Mouse (Mus musculus) forebrain, embryonic 13.5 days (tissue): Measurements from ENCODE around the gene Mif4gd. TPM values are rescaled to one million over a fixed set of nuclear protein-coding genes. Genes with fewer than 3 reads are reported as not detected.
"Not testable (repeated sequence)": the region's sequence is repeated elsewhere in the genome, so short reads cannot be mapped to it uniquely, and the experiment has no call there.

Experiments used
- ATAC-seq: fragments of 200-750 bp; cut with Nextera tagmentation; 2 replicates; pipeline ENCODE4 v1.8.0; 2017
- H3K27ac ChIP-seq: fragments of 300-500 bp; sonication (generic); 2 replicates; pipeline ENCODE4 v1.5.1; 2015; ENCODE audit warnings: inconsistent platforms, mild to moderate bottlenecking, moderate library complexity
- H3K27me3 ChIP-seq: fragments of 300-500 bp; sonication (generic); 2 replicates; pipeline ENCODE4 v1.6.1; 2015; ENCODE audit warnings: mild to moderate bottlenecking, inconsistent platforms
- H3K36me3 ChIP-seq: fragments of 300-500 bp; sonication (generic); 2 replicates; pipeline ENCODE4 v1.6.1; 2015; ENCODE audit warnings: mild to moderate bottlenecking, inconsistent platforms; ENCODE audit not compliant: poor library complexity, severe bottlenecking
- H3K4me1 ChIP-seq: fragments of 300-500 bp; sonication (generic); 2 replicates; pipeline ENCODE4 v1.6.1; 2015; ENCODE audit warnings: inconsistent platforms
- H3K4me2 ChIP-seq: fragments of 300-500 bp; sonication (generic); 2 replicates; pipeline ENCODE4 v1.6.1; 2015; ENCODE audit warnings: inconsistent platforms, mild to moderate bottlenecking, moderate library complexity
- H3K4me3 ChIP-seq: fragments of 300-500 bp; sonication (generic); 2 replicates; pipeline ENCODE4 v1.5.1; 2015; ENCODE audit warnings: mild to moderate bottlenecking, inconsistent platforms
- H3K9ac ChIP-seq: fragments of 300-500 bp; sonication (generic); 2 replicates; pipeline ENCODE4 v1.6.1; 2015; ENCODE audit warnings: mild to moderate bottlenecking, inconsistent platforms
- H3K9me3 ChIP-seq: fragments of 300-500 bp; sonication (generic); replicated peaks from 2 replicates; pipeline ENCODE4 v1.6.1; 2016; ENCODE audit warnings: inconsistent platforms
- WGBS: fragments of 180-500 bp; shearing (Covaris S2); methylation state at CpG from one replicate; pipeline ENCODE4 v1.1.7; 2015; 5-methylcytosine and 5-hydroxymethylcytosine counted together
- polyA plus RNA-seq: library from polyadenylated mRNA; unstranded; fragments of >200 nt; fragmentation: Nextera tagmentation; extraction: Ambion mirVana; gene quantifications from 2 replicates; pipeline ENCODE4 v1.2.1, GENCODE M21; 2015

The Mif4gd gene
- polyA plus RNA-seq, result 12.4 and 13.4 TPM in 2 replicates

DNA sequence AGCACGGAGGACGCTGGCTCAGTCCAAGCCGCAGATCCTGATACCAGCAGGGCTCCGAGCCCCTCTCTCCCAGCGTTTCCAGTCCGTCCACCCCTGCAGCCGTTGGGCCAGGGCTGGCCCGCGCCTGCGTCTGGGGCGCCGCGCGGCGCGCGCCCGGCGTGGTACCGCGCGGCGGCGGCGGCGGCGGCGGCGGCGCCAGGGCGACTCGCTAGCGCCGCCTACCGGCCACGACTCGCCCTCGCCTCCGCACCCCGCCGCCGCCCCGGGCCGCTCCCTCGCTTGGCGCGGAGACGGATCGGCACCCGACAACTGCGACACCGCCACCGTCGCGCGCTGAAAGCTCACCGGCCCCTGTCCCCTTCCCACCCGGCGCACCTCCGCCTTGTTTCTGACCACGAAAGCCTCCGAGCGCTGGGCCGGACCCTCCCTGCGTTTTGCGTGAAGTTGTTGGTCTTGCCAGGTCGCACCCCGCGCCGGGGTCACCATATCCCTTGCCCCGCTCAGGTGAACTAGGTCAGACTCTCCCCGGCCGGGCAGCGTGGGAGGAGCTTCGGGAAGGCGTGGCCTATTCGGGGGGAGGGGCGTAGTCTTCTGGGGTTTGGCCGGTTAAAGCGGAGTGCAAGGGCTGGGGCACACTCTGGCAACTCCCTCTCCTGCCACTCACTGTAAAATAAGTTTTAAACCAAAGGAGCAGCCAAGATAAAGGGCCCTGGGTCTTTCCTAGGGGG is at the start of gene Mif4gd:
TSS of gene Mif4gd (minus strand) at position 560 of the 728 bp plus-strand sequence.
- H3K4me3 ChIP-seq, result peak within 1 kb of the TSS; percentile 57
- H3K4me2 ChIP-seq, result peak within 1 kb of the TSS; percentile 84
- ATAC-seq, result peak; percentile 79
- peak within 1 kb of the TSS; percentile 80 for H3K27ac ChIP-seq
- H3K9ac ChIP-seq, result peak within 1 kb of the TSS; percentile 72
- peaks cover 55% of the 10 kb centered on the region for H3K36me3 ChIP-seq
- H3K9me3 ChIP-seq, result no peaks in the 10 kb centered on the region
- H3K4me1 ChIP-seq, result peaks cover 26% of the 10 kb centered on the region
- H3K27me3 ChIP-seq, result peaks cover 3% of the 10 kb centered on the region; the same call in 1 of the 2 replicates
- 0% methylated on average over 34 of the region's 80 CpGs for WGBS

DNA sequence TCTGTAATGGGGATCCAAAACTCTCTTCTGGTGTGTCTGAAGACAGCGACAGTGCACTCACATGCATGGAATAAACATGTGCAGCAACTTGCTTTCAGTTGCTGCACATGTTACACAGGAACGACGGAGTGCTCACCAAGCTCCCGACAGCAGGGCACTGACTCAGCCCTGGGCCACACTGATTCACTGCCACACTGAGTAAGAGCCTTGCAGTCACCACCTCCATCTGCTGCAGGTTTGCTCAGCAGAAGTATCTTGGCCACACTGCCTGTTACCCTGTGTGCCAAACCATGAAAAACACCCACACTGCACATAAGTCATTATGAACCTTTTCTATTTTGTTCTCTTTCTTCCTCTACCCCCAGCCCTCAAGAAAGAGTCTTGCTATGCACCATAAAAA is 47.6 kb upstream of the Mif4gd start:
- 92% methylated on average over 4 of the region's 4 CpGs for WGBS
- Histone ChIP-seq H3K9me3 (no peaks in the 10 kb centered on the region), H3K4me2 (no peak overlapping the region), H3K9ac (no peak overlapping the region), H3K36me3 (0 out of 2 replicates have a peak, but pooled peaks cover 11% of the 10 kb centered on the region), H3K27ac (no peak overlapping the region), H3K4me1 (peaks cover 3% of the 10 kb centered on the region; the same call in 1 of the 2 replicates), H3K4me3 (no peak overlapping the region), H3K27me3 (no peaks in the 10 kb centered on the region)
- ATAC-seq, result no peak

DNA sequence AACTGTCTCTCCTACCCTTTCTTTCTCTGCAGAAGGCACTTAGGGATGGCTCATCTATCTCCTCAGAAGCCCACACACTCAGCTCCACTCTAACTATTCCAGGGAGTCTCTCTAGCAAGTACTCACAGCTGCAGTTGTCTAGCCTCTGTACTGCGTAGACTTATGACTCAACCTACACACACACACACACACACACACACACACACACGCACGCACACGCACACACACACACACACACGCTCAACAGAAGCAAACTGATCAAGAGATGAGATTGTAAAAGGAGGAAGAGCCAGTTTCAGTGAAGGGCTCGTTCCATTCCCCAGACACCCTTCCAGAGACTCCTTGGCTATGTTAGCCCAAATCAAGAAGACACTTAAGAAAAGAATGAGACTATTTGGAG is 45.8 kb upstream of the Mif4gd start:
- H3K4me3 ChIP-seq, result no peak overlapping the region

DNA sequence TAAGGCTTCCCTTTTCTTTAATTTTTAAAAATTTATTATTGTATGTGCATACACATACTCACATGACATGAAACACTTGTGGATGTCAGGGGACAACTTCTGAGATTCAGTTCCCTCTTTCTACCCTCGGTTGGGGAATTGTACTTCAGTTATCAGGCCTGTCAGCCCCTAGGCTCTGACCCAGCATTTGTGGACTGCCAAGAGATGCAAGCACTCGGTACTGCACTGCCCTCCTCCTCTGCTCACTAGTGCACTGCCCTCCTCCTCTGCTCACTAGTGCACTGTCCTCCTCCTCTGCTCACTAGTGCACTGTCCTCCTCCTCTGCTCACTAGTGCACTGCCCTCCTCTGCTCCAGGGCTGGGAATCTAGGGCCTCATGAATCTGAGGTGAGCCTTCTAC is 41.4 kb upstream of the Mif4gd start:
- 0 out of 2 replicates have a peak overlapping the region, but pooled peaks have one; percentile 12 for H3K27ac ChIP-seq
- H3K9me3 ChIP-seq, result no peaks in the 10 kb centered on the region
- H3K36me3 ChIP-seq, result peaks cover 34% of the 10 kb centered on the region
- H3K4me2 ChIP-seq, result no peak overlapping the region
- 79% methylated on average over 2 of the region's 2 CpGs for WGBS
- H3K9ac ChIP-seq, result no peak overlapping the region
- no peaks in the 10 kb centered on the region for H3K27me3 ChIP-seq
- no peak for ATAC-seq
- H3K4me1 ChIP-seq, result peaks cover 6% of the 10 kb centered on the region; the same call in 1 of the 2 replicates
- H3K4me3 ChIP-seq, result no peak overlapping the region

More for the DNA sequence above, 45.8 kb upstream of the Mif4gd start:
- no peak overlapping the region for H3K27ac ChIP-seq
- H3K36me3 ChIP-seq, result peaks cover 27% of the 10 kb centered on the region
- H3K9me3 ChIP-seq, result no peaks in the 10 kb centered on the region
- ATAC-seq, result no peak
- H3K4me2 ChIP-seq, result no peak overlapping the region
- no peaks in the 10 kb centered on the region for H3K27me3 ChIP-seq
- H3K4me1 ChIP-seq, result no peaks in the 10 kb centered on the region
- WGBS, result 86% methylated on average over 6 of the region's 6 CpGs
- H3K9ac ChIP-seq, result no peak overlapping the region

DNA sequence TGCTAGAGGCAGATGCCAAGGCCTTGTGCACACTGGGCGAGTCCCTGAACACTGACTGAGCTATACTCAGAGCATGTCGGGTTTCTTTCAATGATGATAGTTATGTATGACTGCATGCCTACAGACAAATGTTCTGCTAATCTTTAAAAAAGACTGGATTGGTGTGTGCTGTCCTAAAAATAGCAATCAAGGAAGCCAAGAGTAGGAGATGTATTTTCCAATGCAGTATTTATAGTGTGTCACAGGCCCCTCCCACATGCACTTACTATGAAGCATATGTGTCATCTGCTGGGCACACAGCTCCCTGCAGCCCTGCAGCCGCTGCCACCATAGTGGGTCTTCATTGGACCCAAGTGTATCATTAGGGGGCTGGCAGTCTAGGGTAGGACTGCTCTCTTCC is 40.4 kb upstream of the Mif4gd start:
- no peak overlapping the region for H3K9ac ChIP-seq
- H3K4me2 ChIP-seq, result no peak overlapping the region
- no peak for ATAC-seq
- no peaks in the 10 kb centered on the region for H3K27me3 ChIP-seq
- peaks cover 6% of the 10 kb centered on the region; the same call in 1 of the 2 replicates for H3K4me1 ChIP-seq
- 93% methylated on average over 3 of the region's 3 CpGs for WGBS
- H3K27ac ChIP-seq, result no peak overlapping the region
- H3K4me3 ChIP-seq, result no peak overlapping the region
- peaks cover 42% of the 10 kb centered on the region for H3K36me3 ChIP-seq
- no peaks in the 10 kb centered on the region for H3K9me3 ChIP-seq

DNA sequence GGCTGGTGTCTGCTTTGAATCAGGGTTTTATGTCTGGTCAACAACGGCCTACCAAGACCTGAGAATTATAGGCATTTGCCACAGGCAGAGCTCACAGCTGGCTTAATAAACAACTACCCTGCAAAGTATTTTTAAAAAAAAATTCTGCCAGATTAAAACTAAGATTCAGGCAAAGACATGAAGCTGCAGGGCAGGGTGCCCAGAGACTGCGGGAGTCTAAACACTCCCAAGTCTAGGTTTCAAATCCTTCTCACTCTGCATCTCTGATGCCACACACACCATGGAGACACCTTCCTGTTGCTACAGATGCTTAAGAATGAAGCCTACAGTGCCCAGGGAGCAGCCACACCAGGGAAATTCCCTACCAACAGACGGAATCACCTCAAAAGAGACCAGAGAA is 38.9 kb upstream of the Mif4gd start:
- Histone ChIP-seq H3K36me3 (peaks cover 51% of the 10 kb centered on the region), H3K9ac (no peak overlapping the region), H3K9me3 (no peaks in the 10 kb centered on the region), H3K27ac (no peak overlapping the region), H3K4me2 (no peak overlapping the region), H3K4me3 (no peak overlapping the region), H3K27me3 (no peaks in the 10 kb centered on the region), H3K4me1 (peaks cover 6% of the 10 kb centered on the region; the same call in 1 of the 2 replicates)
- 88% methylated on average over 3 of the region's 3 CpGs for WGBS
- ATAC-seq, result no peak

DNA sequence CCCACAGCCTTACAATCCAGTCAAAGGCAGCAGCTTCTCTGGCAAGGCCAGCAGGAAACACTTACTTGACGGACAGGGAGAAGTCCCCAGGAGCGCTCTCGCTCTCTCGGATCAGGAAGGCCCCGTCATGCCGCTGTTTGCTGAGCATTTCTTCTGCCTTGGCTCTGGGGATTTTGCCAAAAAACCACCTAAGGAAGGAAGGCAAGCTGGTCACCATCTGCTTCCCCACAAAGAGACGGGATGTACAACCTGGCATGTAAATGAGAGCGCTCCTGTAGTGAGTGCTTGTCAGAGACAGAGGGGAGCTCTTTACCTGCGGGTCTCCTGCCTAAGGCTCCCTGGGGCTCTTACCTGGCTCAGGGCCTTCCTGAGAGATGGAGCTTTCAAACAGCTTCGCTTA is 36.9 kb upstream of the Mif4gd start:
- peaks cover 62% of the 10 kb centered on the region for H3K36me3 ChIP-seq
- 52% methylated on average over 10 of the region's 10 CpGs for WGBS
- ATAC-seq, result no peak

DNA sequence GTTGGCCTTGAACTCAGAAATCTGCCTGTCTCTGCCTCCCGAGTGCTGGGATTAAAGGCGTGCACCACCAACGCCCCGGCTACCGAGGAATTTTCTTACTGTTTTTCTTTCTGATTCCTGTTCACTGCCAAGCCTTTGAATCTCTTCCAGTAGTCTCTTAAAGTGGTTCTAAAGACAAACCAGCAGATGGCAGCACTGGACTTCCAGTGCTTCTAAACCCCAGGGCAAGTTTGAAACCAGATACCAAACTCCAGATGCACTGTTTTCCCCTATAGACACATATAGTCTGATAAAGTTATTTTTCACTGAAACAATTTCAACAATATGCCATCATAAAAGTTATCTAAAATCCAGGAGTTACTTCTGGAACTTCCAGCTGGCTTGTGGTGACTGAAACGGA is 34.7 kb upstream of the Mif4gd start:
- Histone ChIP-seq H3K27me3 (no peaks in the 10 kb centered on the region), H3K4me2 (no peak overlapping the region), H3K36me3 (peaks cover 62% of the 10 kb centered on the region), H3K4me3 (no peak overlapping the region), H3K4me1 (peaks cover 6% of the 10 kb centered on the region; the same call in 1 of the 2 replicates), H3K27ac (no peak overlapping the region), H3K9ac (no peak overlapping the region), H3K9me3 (no peaks in the 10 kb centered on the region)
- 59% methylated on average over 6 of the region's 6 CpGs for WGBS
- no peak for ATAC-seq

More for the DNA sequence above, 36.9 kb upstream of the Mif4gd start:
- Histone ChIP-seq H3K27ac (peak overlapping the region; percentile 84), H3K4me2 (no peak overlapping the region), H3K4me3 (no peak overlapping the region), H3K9me3 (no peaks in the 10 kb centered on the region), H3K27me3 (no peaks in the 10 kb centered on the region), H3K4me1 (peaks cover 6% of the 10 kb centered on the region; the same call in 1 of the 2 replicates), H3K9ac (no peak overlapping the region)

DNA sequence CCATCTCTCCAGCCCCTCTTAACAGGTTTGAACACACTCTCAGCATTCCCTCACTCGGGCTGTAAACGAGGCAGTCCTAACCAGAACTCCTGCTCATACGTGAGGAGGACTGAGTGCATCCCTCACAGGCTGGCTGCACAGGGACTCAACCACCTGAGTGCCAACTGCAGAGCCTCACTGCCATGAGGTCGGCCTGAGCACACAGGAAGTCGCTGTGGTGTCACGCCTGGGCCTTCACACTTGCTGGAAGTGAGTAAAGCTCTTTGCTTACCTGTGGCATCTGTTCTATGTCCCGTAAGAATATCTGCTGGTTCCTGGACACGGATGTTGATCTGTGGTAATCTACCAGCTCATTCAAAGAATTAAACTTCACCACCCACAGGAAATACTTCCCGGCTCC is 33.7 kb upstream of the Mif4gd start:
- H3K9ac ChIP-seq, result no peak overlapping the region
- no peak for ATAC-seq
- no peaks in the 10 kb centered on the region for H3K9me3 ChIP-seq
- H3K4me3 ChIP-seq, result no peak overlapping the region
- no peak overlapping the region for H3K4me2 ChIP-seq
- H3K27me3 ChIP-seq, result no peaks in the 10 kb centered on the region
- peaks cover 66% of the 10 kb centered on the region for H3K36me3 ChIP-seq
- H3K27ac ChIP-seq, result no peak overlapping the region
- WGBS, result 91% methylated on average over 9 of the region's 9 CpGs
- H3K4me1 ChIP-seq, result peaks cover 6% of the 10 kb centered on the region; the same call in 1 of the 2 replicates

DNA sequence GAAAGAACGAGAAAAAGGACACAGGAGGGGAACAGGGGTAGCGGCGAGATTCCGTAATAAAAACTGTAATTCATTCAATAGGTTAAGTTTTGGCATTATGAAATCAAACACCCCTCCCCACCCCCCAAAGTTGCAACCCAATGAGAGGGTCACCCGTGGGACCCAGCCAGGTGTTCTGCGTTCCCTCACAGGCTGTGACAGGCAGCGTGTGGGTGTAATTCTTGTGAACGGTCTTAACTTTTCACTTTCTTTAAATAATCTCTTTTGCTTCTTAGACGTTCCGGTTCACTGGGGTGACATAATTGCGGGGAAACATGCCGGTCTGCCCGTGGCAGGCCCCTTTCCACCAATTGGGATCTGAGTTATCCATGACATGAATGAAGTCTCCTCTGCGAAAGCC is 32.7 kb upstream of the Mif4gd start:
- H3K27me3 ChIP-seq, H3K4me2 ChIP-seq, H3K9ac ChIP-seq, H3K4me3 ChIP-seq, H3K9me3 ChIP-seq, H3K27ac ChIP-seq, H3K4me1 ChIP-seq, ATAC-seq: not testable (repeated sequence)
- H3K36me3 ChIP-seq, result peaks cover 66% of the 10 kb centered on the region
- WGBS, result 92% methylated on average over 14 of the region's 14 CpGs

DNA sequence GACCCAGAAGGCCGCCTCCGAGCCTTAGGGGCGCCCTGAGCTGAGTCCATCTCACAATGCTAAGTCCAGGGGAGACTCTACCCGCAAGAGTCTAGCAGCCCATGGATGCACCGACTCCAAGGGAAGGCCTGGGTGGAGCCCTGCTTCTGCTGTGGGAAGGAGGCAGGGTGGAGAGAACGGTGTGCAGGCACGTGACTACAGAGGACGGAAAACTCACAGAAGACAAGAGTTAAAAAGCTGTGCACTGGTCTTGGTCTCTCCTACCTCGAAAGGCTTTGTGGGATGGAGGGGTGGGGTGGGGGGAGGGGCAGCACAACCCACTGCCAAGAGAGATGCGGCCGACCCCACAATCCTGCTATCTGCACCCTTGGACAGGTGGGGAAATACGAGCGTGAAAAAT is 31.5 kb upstream of the Mif4gd start:
- Histone ChIP-seq H3K36me3 (peaks cover 57% of the 10 kb centered on the region), H3K4me3 (no peak overlapping the region), H3K4me1 (no peaks in the 10 kb centered on the region), H3K4me2 (no peak overlapping the region), H3K27me3 (no peaks in the 10 kb centered on the region), H3K9me3 (no peaks in the 10 kb centered on the region), H3K27ac (no peak overlapping the region), H3K9ac (no peak overlapping the region)
- no peak for ATAC-seq
- WGBS, result 98% methylated on average over 13 of the region's 13 CpGs

DNA sequence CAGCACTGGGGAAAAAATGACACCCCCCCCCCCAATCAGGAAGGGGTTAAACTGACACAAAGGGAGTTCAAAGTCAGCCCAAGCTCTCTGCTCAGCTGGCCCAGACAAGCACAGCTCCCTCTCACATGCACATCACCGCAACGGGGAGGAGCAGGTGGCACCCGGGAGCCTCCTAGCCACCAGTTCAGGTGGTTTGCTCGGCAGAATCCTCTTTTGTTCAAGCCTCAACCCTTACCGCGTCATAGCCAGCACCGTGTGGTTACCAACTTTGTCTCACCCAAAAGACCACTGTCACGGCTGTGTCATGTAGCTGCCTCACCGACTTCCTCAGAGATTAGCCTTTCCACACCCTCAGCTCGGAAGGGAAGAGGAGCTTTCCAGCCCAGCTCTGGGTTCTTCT is 30.5 kb upstream of the Mif4gd start:
- no peaks in the 10 kb centered on the region for H3K9me3 ChIP-seq
- H3K36me3 ChIP-seq, result peaks cover 49% of the 10 kb centered on the region
- no peaks in the 10 kb centered on the region for H3K4me1 ChIP-seq
- H3K4me3 ChIP-seq, result no peak overlapping the region
- no peaks in the 10 kb centered on the region for H3K27me3 ChIP-seq
- H3K27ac ChIP-seq, result no peak overlapping the region
- no peak for ATAC-seq
- H3K9ac ChIP-seq, result no peak overlapping the region
- no peak overlapping the region for H3K4me2 ChIP-seq
- 77% methylated on average over 10 of the region's 10 CpGs for WGBS
